Mouse (Mus musculus): ENCODE data around the gene Olfr430. TPM values are rescaled to one million over a fixed set of nuclear protein-coding genes. Genes with fewer than 3 reads are reported as not detected.

The Olfr430 gene
- polyA plus RNA-seq, 1 experiment from 2014 or later: not detected

- H3K27ac ChIP-seq (replicated peaks): no peak overlapping the region
- no peaks in the 10 kb centered on the region for H3K36me3 ChIP-seq (replicated peaks)
- H3K9me3 ChIP-seq: no peaks in the 10 kb centered on the region
- WGBS: 85% methylated on average over 5 of the region's 5 CpGs
- DNase-seq (ENCODE audit: low spot score): no peak
- H3K4me3 ChIP-seq: no peak overlapping the region
- no peaks in the 10 kb centered on the region for H3K27me3 ChIP-seq (replicated peaks; ENCODE audit: low read depth, poor library complexity, severe bottlenecking)
- H3K4me1 ChIP-seq: no peaks in the 10 kb centered on the region
Observed at GRCm38 (mm10) chr1:174051931-174052536, 14.4 kb upstream of the Olfr430 start.

GRCm38 (mm10) chr1:174052981-174053380 lies 13.4 kb upstream of the Olfr430 start:
- no peak for DNase-seq (ENCODE audit: low spot score)
- no peaks in the 10 kb centered on the region for H3K27me3 ChIP-seq (replicated peaks; ENCODE audit: low read depth, poor library complexity, severe bottlenecking)
- H3K27ac ChIP-seq (replicated peaks): no peak overlapping the region
- H3K36me3 ChIP-seq (replicated peaks): no peaks in the 10 kb centered on the region
- WGBS: 89% methylated on average over 3 of the region's 3 CpGs
- no peaks in the 10 kb centered on the region for H3K4me1 ChIP-seq
- H3K4me3 ChIP-seq: no peak overlapping the region
- H3K9me3 ChIP-seq: no peaks in the 10 kb centered on the region

GRCm38 (mm10) chr1:174055248-174055647 lies 11.2 kb upstream of the Olfr430 start:
- H3K9me3 ChIP-seq: no peaks in the 10 kb centered on the region
- 84% methylated on average over 2 of the region's 2 CpGs for WGBS
- no peaks in the 10 kb centered on the region for H3K4me1 ChIP-seq
- DNase-seq (ENCODE audit: low spot score): no peak
- no peaks in the 10 kb centered on the region for H3K27me3 ChIP-seq (replicated peaks; ENCODE audit: low read depth, poor library complexity, severe bottlenecking)
- H3K36me3 ChIP-seq (replicated peaks): no peaks in the 10 kb centered on the region
- H3K4me3 ChIP-seq: no peak overlapping the region
- H3K27ac ChIP-seq (replicated peaks): no peak overlapping the region

GRCm38 (mm10) chr1:174084031-174084430 lies 17.6 kb downstream of the Olfr430 start, which contains the start of gene Olfr429:
TSS of gene Olfr429 (plus strand) at chr1:174084331.
- DNase-seq (ENCODE audit: low spot score): no peak
- H3K36me3 ChIP-seq (replicated peaks): no peaks in the 10 kb centered on the region
- H3K4me3 ChIP-seq: no peak within 1 kb of the TSS
- no peak within 1 kb of the TSS for H3K27ac ChIP-seq (replicated peaks)
- 88% methylated on average over 2 of the region's 2 CpGs for WGBS
- H3K4me1 ChIP-seq: no peaks in the 10 kb centered on the region
- no peaks in the 10 kb centered on the region for H3K9me3 ChIP-seq
- no peaks in the 10 kb centered on the region for H3K27me3 ChIP-seq (replicated peaks; ENCODE audit: low read depth, poor library complexity, severe bottlenecking)

GRCm38 (mm10) chr1:174096591-174096990 lies 30.2 kb downstream of the Olfr430 start, which contains the start of gene Olfr427:
TSS of gene Olfr427 (plus strand) at chr1:174096891.
- Histone ChIP-seq H3K27ac (replicated peaks) (no peak within 1 kb of the TSS), H3K27me3 (replicated peaks; ENCODE audit: low read depth, poor library complexity, severe bottlenecking) (no peaks in the 10 kb centered on the region), H3K4me3 (no peak within 1 kb of the TSS), H3K36me3 (replicated peaks) (no peaks in the 10 kb centered on the region), H3K9me3 (no peaks in the 10 kb centered on the region), H3K4me1 (no peaks in the 10 kb centered on the region)
- WGBS: 85% methylated on average over 1 of the region's 1 CpGs
- DNase-seq (ENCODE audit: low spot score): no peak

- no peaks in the 10 kb centered on the region for H3K9me3 ChIP-seq
- H3K4me3 ChIP-seq: no peak overlapping the region
- DNase-seq (ENCODE audit: low spot score): no peak
- WGBS: 66% methylated on average over 2 of the region's 2 CpGs
- H3K27me3 ChIP-seq (replicated peaks; ENCODE audit: low read depth, poor library complexity, severe bottlenecking): no peaks in the 10 kb centered on the region
- H3K4me1 ChIP-seq: no peaks in the 10 kb centered on the region
- H3K36me3 ChIP-seq (replicated peaks): no peaks in the 10 kb centered on the region
- H3K27ac ChIP-seq (replicated peaks): no peak overlapping the region
Observed at GRCm38 (mm10) chr1:174103735-174104134, 37.3 kb downstream of the Olfr430 start.

- 49% methylated on average over 2 of the region's 2 CpGs for WGBS
- no peaks in the 10 kb centered on the region for H3K36me3 ChIP-seq (replicated peaks)
- H3K9me3 ChIP-seq: no peaks in the 10 kb centered on the region
- no peak for DNase-seq (ENCODE audit: low spot score)
- no peaks in the 10 kb centered on the region for H3K4me1 ChIP-seq
- H3K4me3 ChIP-seq: no peak within 1 kb of the TSS
- no peak within 1 kb of the TSS for H3K27ac ChIP-seq (replicated peaks)
- H3K27me3 ChIP-seq (replicated peaks; ENCODE audit: low read depth, poor library complexity, severe bottlenecking): no peaks in the 10 kb centered on the region
Observed at GRCm38 (mm10) chr1:174121062-174121461, 54.7 kb downstream of the Olfr430 start, which contains the start of gene Olfr231. TSS of gene Olfr231 (minus strand) at chr1:174121162.

Other genes with a start within 250 kb of the Olfr430 start
- 0.11 TPM in 1 of 2 replicates, not detected in the other for gene Ifi211, start 153.6 kb upstream of the Olfr430 start, polyA plus RNA-seq (2016; fragmentation: Nextera tagmentation; extraction: Ambion mirVana)
- 0.10 TPM in 1 of 2 replicates, not detected in the other for gene Mndal, start 124.1 kb upstream of the Olfr430 start, polyA plus RNA-seq (2016; fragmentation: Nextera tagmentation; extraction: Ambion mirVana)
- gene Ifi203, start 123.9 kb upstream of the Olfr430 start, polyA plus RNA-seq (2016; fragmentation: Nextera tagmentation; extraction: Ambion mirVana): 0.26 TPM in 1 of 2 replicates, not detected in the other
- not detected in 2 replicates for gene Ifi202b, start 83.9 kb upstream of the Olfr430 start, polyA plus RNA-seq (2016; fragmentation: Nextera tagmentation; extraction: Ambion mirVana)
- not detected in 2 replicates for gene Ifi205, start 34.8 kb upstream of the Olfr430 start, polyA plus RNA-seq (2016; fragmentation: Nextera tagmentation; extraction: Ambion mirVana)
- not detected in 2 replicates for gene Olfr433, start 25.9 kb upstream of the Olfr430 start, polyA plus RNA-seq (2016; fragmentation: Nextera tagmentation; extraction: Ambion mirVana)
- not detected in 2 replicates for gene Olfr432, start 17.4 kb upstream of the Olfr430 start, polyA plus RNA-seq (2016; fragmentation: Nextera tagmentation; extraction: Ambion mirVana)
- not detected in 2 replicates for gene Olfr429, start 17.7 kb downstream of the Olfr430 start, polyA plus RNA-seq (2016; fragmentation: Nextera tagmentation; extraction: Ambion mirVana)
- gene Olfr427, start 30.3 kb downstream of the Olfr430 start, polyA plus RNA-seq (2016; fragmentation: Nextera tagmentation; extraction: Ambion mirVana): not detected in 2 replicates
- gene Olfr231, start 54.6 kb downstream of the Olfr430 start, polyA plus RNA-seq (2016; fragmentation: Nextera tagmentation; extraction: Ambion mirVana): 0.31 TPM in 1 of 2 replicates, not detected in the other
- not detected in 2 replicates for gene Olfr424, start 64.9 kb downstream of the Olfr430 start, polyA plus RNA-seq (2016; fragmentation: Nextera tagmentation; extraction: Ambion mirVana)
- 0.09 TPM in 1 of 2 replicates, not detected in the other for gene Olfr420, start 89.0 kb downstream of the Olfr430 start, polyA plus RNA-seq (2016; fragmentation: Nextera tagmentation; extraction: Ambion mirVana)
- 1.6 TPM in 2 replicates for gene Spta1, start 106.2 kb downstream of the Olfr430 start, polyA plus RNA-seq (2016; fragmentation: Nextera tagmentation; extraction: Ambion mirVana)
- 0.05 TPM in 1 of 2 replicates, not detected in the other for gene Olfr419, start 185.5 kb downstream of the Olfr430 start, polyA plus RNA-seq (2016; fragmentation: Nextera tagmentation; extraction: Ambion mirVana)